Mouse (Mus musculus) ovary, adult 10 weeks (tissue): ENCODE data around the gene Papln. TPM values are rescaled to one million over a fixed set of nuclear protein-coding genes. Genes with fewer than 3 reads are reported as not detected.

ENCODE experiments used
- polyA plus RNA-seq: library from polyadenylated mRNA; stranded (reverse); fragments of 350-450 nt; fragmentation: Illumina TruSeq; extraction: RNeasy Lipid Tissue Mini Kit (QIAGEN cat#74804); gene quantifications from one replicate; pipeline ENCODE4 v1.2.3, GENCODE M21; 2014

Papln gene
- 0.40 TPM for polyA plus RNA-seq

GRCm38 (mm10) chr12:83763311-83764043, at the start of gene Papln:
TSS of gene Papln (plus strand) at chr12:83763634.

Other genes starting within 250 kb of the Papln start
- gene Dcaf4, start 243.2 kb upstream of the Papln start, polyA plus RNA-seq, result 4.6 TPM
- gene Zfyve1, start 166.4 kb upstream of the Papln start, polyA plus RNA-seq, result 6.8 TPM
- 265 TPM for gene Rbm25, start 132.4 kb upstream of the Papln start, polyA plus RNA-seq
- gene Psen1, start 75.5 kb upstream of the Papln start, polyA plus RNA-seq, result 37.0 TPM
- gene Numb, start 158.3 kb downstream of the Papln start, polyA plus RNA-seq, result 20.8 TPM
- gene Riox1, start 187.0 kb downstream of the Papln start, polyA plus RNA-seq, result 2.6 TPM
- not detected for gene Heatr4, start 221.2 kb downstream of the Papln start, polyA plus RNA-seq
- 5.5 TPM for gene Acot2, start 224.2 kb downstream of the Papln start, polyA plus RNA-seq
- 55.7 TPM for gene Acot1, start 245.9 kb downstream of the Papln start, polyA plus RNA-seq